Mouse (Mus musculus): ENCODE results near the gene Havcr2.
A peak's percentile ranks its signal among the peaks of the same experiment; 100 is the strongest.

DNA sequence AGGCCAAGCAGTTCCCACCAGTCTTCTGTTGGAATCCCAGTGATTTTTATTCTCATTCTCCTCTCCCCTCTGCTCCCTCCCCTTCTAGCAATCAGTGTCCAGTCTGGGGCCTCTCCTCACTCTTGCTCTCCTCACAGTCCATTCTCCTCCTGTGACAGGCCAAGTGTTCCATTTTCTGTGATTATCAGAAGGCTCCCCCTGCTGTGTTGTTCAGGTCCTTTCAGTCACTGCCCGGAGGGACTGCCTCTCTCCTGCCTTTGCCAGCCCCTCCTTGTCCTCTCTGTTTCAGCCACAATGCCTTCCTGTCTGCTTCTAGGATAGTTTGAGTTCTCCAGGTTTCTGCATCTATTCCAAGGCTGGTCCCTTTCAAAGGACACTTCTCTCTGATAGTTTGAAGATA, 33.5 kb downstream of the Havcr2 start:
- TF ChIP-seq POLR2A (IDR thresholded peaks at IDR 0.05; ENCODE audit: low read depth, low read length) (no peak), GABPA (IDR thresholded peaks at IDR 0.05; ENCODE audit: insufficient replicate concordance, low read depth, low read length) (no peak), POLR2AphosphoS2 (IDR thresholded peaks at IDR 0.05; ENCODE audit: low read depth, low read length) (no peak), MAZ (IDR thresholded peaks at IDR 0.05; ENCODE audit: low read depth, low read length) (no peak), ZMIZ1 (IDR thresholded peaks at IDR 0.05; ENCODE audit: low read depth, low read length) (no peak), MEF2A (IDR thresholded peaks at IDR 0.05; ENCODE audit: borderline replicate concordance, low read depth, low read length) (no peak), CTCF (conservative IDR thresholded peaks at IDR 0.05 in 1 of 2, IDR thresholded peaks at IDR 0.05 in 1 of 2; ENCODE audit: low read depth in 2 of 2, low read length in 2 of 2) (peak in 1 of 2 experiments; percentile 71; a peak in 2 of 4 replicates), JUN (IDR thresholded peaks at IDR 0.05; ENCODE audit: insufficient read depth, low read depth, low read length) (no peak), E2F4 (IDR thresholded peaks at IDR 0.05; ENCODE audit: insufficient replicate concordance, low read depth, low read length) (no peak), USF2 (conservative IDR thresholded peaks at IDR 0.05; ENCODE audit: low read depth, low read length) (no peak), SIN3A (IDR thresholded peaks at IDR 0.05; ENCODE audit: low read length) (no peak)

Measured in CH12.LX (cell line).